Mouse (Mus musculus): ENCODE measurements at regions not wholly inside any gene's neighbourhood (a gene's known extent, or its start where the extent isn't known, plus 50 kb on each side); places are given as distances from the start of the nearest gene placed in this dataset.

DNA sequence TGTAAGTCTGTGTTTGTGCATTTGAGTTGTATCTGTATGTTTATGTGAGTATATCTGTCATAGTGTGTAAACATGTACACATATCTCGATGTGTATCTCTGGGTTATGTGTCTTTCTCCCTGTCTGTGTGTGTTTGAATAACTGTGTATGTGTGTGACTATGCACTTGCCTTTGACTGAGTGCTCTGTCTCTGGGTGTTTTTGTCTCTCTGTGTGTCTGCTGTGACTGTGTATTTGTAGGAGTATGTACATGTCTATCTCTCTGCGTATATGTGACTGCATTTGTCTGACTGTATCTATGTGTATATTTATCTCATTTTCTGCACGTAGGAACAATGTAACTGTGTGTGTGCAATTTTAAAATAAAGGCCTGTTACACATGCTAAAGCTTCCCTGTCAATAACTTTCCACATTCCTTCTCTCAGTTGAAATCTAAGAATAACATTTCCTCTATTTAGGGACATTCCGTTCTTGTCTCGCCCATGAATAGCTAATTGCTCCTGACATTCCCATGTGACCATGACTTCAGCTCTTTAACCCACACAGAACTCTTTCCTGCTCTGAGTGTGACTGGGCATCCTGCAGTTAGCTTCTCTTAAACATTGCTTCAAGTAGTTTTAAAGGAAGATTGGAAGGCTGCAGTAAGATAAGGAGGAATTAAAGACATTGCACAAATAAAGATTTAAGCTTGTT lies 257.2 kb upstream of the Klf6 start:
- TF ChIP-seq GATA1 (IDR thresholded peaks at IDR 0.05; ENCODE audit: low read length) = no peak

DNA sequence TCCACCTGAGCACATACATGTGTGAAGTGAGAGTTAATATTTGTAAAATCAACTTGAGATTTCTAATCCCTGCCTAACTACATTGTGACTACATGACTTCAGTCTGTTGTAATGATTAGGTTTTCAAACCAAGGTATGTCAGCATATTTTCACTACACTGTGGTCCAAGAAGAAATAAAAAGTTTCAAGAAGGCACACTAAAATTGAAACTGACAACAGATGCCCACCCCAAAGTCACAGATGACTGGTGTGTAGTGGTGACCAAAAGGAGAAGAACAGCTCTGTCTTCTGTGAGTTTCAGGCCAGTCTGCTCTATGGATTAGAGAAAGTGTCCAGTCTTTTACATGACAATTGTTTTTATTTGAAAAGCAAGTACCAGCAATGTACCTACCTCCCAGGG lies 255.9 kb upstream of the Klf6 start:
- TF ChIP-seq GATA1 (IDR thresholded peaks at IDR 0.05; ENCODE audit: low read length) = no peak

GRCm38 (mm10) chr13:5607462-5607861 lies 253.8 kb upstream of the Klf6 start:
- TF ChIP-seq GATA1 (IDR thresholded peaks at IDR 0.05; ENCODE audit: low read length) = no peak

DNA sequence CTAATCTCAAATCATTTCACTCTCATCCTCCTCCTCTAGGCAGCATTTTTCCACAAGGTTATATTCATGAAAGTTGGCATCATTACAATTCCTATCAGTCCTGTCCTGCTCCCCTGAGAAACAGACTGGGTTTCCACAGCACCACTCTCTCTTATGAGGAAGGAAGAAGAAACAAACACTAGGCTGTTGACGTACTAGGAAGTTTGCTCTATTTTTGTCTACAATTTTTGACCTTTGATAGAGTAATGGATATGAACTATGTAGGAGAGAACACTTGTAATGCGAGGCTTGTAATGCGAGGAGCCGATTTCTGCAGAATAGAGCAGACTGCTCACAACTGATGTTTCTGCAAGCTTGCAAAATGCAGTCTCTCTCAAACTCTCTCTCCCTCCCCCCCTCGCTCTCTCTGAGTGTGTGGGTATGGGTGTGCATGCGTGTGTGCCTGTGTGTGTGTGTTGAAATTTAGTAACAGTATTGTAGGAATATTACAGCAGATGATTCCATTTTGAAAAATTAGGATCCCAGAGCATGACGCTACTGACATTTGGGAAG lies 247.0 kb upstream of the Klf6 start:
- TF ChIP-seq GATA1 (IDR thresholded peaks at IDR 0.05; ENCODE audit: low read length) = no peak

- no peak for TF ChIP-seq GATA1 (IDR thresholded peaks at IDR 0.05; ENCODE audit: low read length)
These were observed 246.4 kb upstream of the Klf6 start for GRCm38 (mm10) chr13:5614833-5615232.

- TF ChIP-seq GATA1 (IDR thresholded peaks at IDR 0.05; ENCODE audit: low read length) = no peak
These were observed 246.0 kb upstream of the Klf6 start for GRCm38 (mm10) chr13:5615327-5615726.

DNA sequence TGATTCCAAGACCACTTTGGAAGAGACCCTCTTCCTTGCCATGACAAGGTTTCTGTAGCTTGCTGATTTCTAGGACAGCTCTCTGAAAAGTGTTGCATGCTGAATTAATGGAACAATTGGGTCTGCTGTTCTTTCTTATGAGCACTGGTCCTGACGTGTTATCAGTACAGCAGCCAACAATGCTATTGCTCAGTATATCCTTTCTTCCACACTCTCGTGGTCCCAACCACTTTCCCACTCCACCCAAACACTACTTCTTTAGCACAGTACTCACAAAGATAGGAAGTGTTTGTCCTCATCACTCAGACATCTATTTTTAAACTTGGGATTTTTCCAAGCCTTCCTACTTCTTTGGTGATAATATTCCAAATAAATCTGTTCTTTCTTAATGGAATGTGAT lies 233.2 kb upstream of the Klf6 start:
- TF ChIP-seq GATA1 (IDR thresholded peaks at IDR 0.05; ENCODE audit: low read length) = no peak

- no peak for TF ChIP-seq GATA1 (IDR thresholded peaks at IDR 0.05; ENCODE audit: low read length)
These were observed 226.3 kb upstream of the Klf6 start for GRCm38 (mm10) chr13:5634960-5635359.

DNA sequence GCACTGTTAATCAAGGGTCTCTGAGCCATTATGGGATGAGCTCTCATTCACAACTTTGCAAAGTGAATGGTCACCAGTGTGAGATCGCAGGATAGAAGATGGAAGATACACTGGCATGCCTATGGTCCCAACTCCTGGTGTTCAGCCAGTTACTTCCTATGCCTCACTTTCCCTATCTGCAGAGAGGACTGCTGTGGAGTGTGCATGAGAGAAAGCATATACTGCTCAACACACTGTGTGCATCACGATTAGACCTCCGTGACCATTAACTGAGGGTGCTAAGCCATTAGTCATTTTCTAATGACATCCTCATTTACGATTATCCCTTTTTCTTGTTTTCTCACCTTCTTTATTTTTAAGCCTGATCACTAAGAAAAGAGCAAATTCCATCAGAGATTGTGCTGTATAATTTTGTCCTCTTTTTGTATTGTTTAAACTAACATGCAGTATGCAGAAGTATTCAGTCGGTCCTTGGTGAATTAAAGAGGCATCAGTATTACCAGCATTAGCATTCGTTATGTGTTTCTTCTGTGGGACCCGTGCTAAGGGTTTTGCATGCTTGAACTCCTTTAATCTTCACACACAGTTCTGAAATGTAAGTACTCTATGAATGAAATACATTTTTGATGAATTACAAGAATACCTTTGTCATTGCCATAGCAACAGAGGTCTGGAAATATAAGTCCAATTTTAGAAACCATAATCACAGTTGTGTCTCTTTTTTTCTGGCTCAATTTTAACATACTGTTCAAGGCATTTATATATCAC lies 219.4 kb upstream of the Klf6 start:
- TF ChIP-seq GATA1 (IDR thresholded peaks at IDR 0.05; ENCODE audit: low read length) = no peak

DNA sequence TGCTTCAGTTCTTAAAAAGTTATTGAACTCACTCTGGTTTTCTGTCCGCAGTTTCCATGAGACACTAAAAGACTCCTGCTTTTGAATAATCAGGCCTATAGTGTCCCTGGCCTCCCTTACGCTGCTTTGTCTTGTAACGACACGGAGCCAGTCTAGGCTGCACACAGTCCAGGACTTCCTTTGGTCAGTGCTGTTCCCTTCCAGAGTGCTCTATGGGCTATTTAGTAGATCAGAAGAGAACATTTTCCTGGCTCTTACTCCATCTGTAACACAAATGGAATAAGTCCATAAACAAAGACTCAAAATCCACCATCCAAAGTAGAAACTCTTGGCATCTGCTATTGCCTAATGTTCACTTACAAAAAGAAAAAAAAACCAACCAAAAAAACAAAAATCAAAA lies 213.0 kb upstream of the Klf6 start:
- TF ChIP-seq GATA1 (IDR thresholded peaks at IDR 0.05; ENCODE audit: low read length) = no peak

GRCm38 (mm10) chr13:5657556-5657955 lies 203.7 kb upstream of the Klf6 start:
- TF ChIP-seq GATA1 (IDR thresholded peaks at IDR 0.05; ENCODE audit: low read length) = no peak

DNA sequence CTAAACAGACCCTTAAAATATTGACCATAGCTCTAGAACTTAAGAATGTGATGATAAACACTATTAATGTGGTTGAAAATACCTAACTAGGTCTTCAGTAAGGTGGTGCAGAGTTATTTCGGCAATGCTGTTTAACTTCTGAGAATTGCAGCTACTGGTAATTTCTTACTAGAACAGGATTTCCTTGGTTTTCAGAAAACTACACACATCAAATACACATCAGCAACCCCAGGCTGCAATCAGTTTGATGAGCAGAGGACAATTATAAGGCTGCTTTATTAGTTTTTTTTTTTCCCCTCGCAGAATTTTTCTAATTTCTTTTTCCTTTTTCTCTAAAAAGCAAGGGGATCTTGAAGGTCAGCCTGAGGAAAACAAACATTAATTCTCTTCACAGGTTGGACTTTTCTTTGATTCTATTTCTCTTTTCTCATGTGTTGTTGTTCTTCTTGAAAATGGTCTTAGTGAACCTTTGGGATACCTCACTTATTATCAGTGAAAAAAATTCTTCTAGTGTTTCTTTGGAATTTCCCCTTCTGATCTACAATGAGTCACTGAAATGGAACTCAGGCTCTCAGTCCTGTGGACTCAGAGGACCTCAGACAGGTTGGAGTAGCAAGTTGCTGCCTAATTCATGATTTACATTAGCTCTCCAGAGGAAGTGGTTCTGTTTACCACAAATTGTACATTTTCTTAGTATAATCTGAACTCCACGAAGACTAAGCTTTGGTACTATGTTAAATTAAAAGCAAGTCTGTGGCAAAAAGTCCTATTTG lies 194.9 kb upstream of the Klf6 start:
- no peak for TF ChIP-seq GATA1 (IDR thresholded peaks at IDR 0.05; ENCODE audit: low read length)

DNA sequence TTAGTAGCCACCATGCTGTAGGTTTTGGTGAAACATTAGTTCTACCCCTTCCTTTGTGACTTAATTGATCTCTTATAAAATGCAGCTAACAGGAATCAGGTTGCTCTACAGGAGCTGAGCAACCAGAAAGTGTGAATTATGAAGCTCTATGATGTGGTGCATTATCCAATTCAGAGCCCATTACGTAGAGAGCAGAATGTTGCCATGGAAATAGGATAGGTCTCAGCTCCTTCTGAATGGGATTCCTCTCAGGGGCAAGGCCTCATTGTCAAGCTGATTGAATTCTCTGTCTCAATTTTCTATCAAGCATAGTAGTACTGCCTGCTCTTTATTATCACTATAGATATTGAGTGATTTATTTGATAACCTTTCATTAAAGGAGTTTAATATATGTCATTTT lies 185.6 kb upstream of the Klf6 start:
- no peak for TF ChIP-seq GATA1 (IDR thresholded peaks at IDR 0.05; ENCODE audit: low read length)

DNA sequence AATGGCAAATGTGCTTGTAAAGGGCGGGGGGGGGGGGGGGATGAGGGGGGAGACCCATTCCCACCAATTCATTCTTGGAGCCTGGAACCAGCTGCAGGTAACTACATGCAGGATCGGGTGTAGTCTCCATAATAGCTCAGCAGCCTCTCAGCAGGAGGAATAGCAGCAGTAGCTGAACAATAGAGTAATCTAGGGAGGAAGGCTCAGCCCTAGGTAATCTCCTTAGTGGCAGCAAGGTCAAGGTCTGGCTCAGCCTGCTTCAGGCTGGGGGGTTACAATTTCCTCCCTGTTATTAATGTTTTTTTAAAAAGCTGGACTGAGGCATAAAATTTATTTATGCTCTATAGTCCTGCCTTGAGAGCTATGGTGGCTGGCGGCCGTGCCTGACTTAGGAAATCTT lies 171.2 kb upstream of the Klf6 start:
- TF ChIP-seq GATA1 (IDR thresholded peaks at IDR 0.05; ENCODE audit: low read length) = no peak

DNA sequence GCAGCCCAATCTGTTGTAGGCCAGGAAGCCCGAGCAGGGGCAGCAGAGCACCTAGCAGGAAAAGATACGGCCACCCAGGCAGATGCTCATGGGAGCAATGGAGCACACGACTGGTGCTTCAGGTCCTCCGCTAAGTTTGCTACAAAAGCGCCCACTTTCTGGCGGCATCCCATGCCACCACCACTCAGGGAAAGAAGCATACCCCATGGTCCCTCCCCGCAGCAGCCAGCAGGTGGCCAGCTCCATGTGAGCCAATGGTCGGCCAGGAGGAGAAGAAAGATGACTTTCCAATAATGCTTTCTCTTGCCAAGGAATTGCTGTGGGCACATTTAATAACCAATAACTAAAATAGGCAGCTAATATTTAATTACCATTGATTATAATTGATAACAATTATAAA lies 166.7 kb upstream of the Klf6 start:
- no peak for TF ChIP-seq GATA1 (IDR thresholded peaks at IDR 0.05; ENCODE audit: low read length)

GRCm38 (mm10) chr13:5696377-5696776 lies 164.9 kb upstream of the Klf6 start:
- no peak for TF ChIP-seq GATA1 (IDR thresholded peaks at IDR 0.05; ENCODE audit: low read length)
